Mouse (Mus musculus) cerebellum, postnatal 14 days (tissue): ENCODE measurements at regions not wholly inside any gene's neighbourhood (a gene's known extent, or its start where the extent isn't known, plus 50 kb on each side); places are given as distances from the start of the nearest gene placed in this dataset.
A peak's percentile ranks its signal among the peaks of the same experiment; 100 is the strongest.

Experiments
- DNase-seq, 2 experiments: peaks; one replicate each; pipeline ENCODE4 v3.0.0; 2021; ENCODE audit warnings: mixed read lengths in 2 of 2

GRCm38 (mm10) chr4:50762759-50763158, 453.7 kb upstream of the Cylc2 start:
- no peak for DNase-seq

- no peak for DNase-seq
Observed at GRCm38 (mm10) chr4:50763914-50764313, 452.6 kb upstream of the Cylc2 start.

DNA sequence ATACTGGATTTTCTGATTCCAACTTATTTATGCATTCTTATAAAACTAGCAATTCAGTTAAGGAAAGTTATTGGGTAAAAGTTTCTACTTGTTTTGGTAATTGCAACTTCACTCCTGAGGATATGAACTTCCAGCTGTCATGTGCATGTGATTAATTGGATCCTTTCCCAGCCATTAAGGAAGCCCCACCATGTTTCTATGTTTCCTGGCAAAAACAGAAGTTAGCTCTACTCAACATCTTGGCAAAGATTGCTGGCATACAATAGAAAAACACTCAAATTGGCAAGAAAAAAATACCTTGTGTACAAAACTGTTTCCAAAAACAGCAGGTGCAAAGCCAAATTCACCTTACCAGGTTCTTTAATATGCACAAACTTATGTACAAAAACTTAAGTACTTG, 444.0 kb upstream of the Cylc2 start:
- DNase-seq = peak in 1 of 2 experiments; percentile 33
